Mouse (Mus musculus) heart, embryonic 10.5 days (tissue): Measurements from ENCODE around the gene Srm. TPM values are rescaled to one million over a fixed set of nuclear protein-coding genes. Genes with fewer than 3 reads are reported as not detected.

ENCODE experiments used
- DNase-seq: peaks from one replicate; pipeline ENCODE4 v3.0.0-alpha.2; 2017; ENCODE audit warnings: low spot score
- H3K27ac ChIP-seq: fragments of 300-500 bp; sonication (generic); 2 replicates; pipeline ENCODE4 v1.5.1; 2016; ENCODE audit warnings: mild to moderate bottlenecking
- H3K27me3 ChIP-seq: fragments of 300-500 bp; sonication (generic); 2 replicates; pipeline ENCODE4 v1.6.1; 2016; ENCODE audit warnings: mild to moderate bottlenecking; ENCODE audit not compliant: poor library complexity, insufficient read depth, severe bottlenecking
- H3K36me3 ChIP-seq: fragments of 300-500 bp; sonication (generic); 2 replicates; pipeline ENCODE4 v1.6.1; 2016; ENCODE audit warnings: mild to moderate bottlenecking, moderate library complexity
- H3K4me1 ChIP-seq: fragments of 300-500 bp; sonication (generic); 2 replicates; pipeline ENCODE4 v1.6.1; 2016; ENCODE audit warnings: mild to moderate bottlenecking
- H3K4me3 ChIP-seq: fragments of 300-500 bp; sonication (generic); 2 replicates; pipeline ENCODE4 v1.5.1; 2016; ENCODE audit warnings: mild to moderate bottlenecking, moderate library complexity
- H3K9me3 ChIP-seq: fragments of 300-500 bp; sonication (generic); 2 replicates; pipeline ENCODE4 v1.6.1; 2016; ENCODE audit warnings: mild to moderate bottlenecking, moderate library complexity
- WGBS: fragments of 180-500 bp; shearing (Covaris S2); methylation state at CpG from one replicate; pipeline ENCODE4 v1.1.7; 2016; 5-methylcytosine and 5-hydroxymethylcytosine counted together
- polyA plus RNA-seq: library from polyadenylated mRNA; unstranded; fragments of >200 nt; fragmentation: Nextera tagmentation; extraction: Ambion mirVana; gene quantifications from 2 replicates; pipeline ENCODE4 v1.2.1, GENCODE M21; 2016

Gene Srm
- polyA plus RNA-seq, result 197 and 306 TPM in 2 replicates

DNA sequence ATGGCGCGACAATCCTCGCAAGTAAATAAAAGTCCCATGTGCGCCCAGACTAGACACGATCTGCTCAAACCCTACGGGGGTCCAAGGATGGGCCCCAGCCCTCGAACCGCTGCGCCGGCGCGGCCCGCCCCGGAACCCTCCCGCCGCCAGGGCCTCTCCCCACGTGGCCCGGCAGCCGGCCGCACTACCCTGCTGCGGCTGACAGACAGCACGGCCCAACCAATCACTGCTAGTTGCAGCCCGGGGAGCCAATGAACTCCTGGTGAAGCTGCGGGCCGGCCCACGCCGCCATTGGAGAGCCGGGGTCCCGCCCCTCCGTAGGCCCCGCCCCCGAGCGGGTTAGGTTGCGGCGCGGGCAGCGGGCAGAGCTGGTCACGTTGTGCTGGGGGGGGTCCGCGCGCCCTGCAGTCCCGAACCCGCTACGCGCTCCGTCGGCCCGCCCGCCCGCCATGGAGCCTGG is at the start of gene Srm:
Gene Srm, plus strand, starts transcription at position 333 of the 460 bp plus-strand sequence.
- Histone ChIP-seq H3K36me3 (peaks cover 38% of the 10 kb centered on the region), H3K9me3 (no peaks in the 10 kb centered on the region), H3K4me1 (peaks cover 25% of the 10 kb centered on the region), H3K27ac (peak within 1 kb of the TSS; percentile 89), H3K27me3 (no peaks in the 10 kb centered on the region), H3K4me3 (peak within 1 kb of the TSS; percentile 76)
- under 1% methylated on average over 39 of the region's 50 CpGs for WGBS
- peak; percentile 99 for DNase-seq

DNA sequence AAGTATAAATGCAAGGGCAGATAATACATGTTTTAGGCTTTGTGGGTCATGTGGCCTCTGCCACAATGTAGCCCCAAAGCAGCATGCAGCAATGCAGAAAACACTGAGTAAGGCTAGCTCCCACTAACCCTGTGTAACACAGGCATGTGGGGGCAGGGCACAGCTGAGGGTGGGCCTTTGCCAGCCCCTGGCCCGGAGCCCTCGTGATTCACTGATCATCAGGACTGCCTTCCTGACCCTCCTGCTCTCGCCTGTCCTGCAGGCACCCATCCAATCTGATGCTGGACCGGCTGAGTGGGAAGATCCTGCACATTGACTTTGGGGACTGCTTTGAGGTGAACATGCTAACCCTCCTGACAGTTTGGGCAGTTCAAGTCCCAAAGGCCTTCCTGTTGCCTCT is 42.2 kb upstream of the Srm start:
- WGBS, result 87% methylated on average over 4 of the region's 4 CpGs
- DNase-seq, result no peak
- no peak overlapping the region for H3K27ac ChIP-seq
- no peaks in the 10 kb centered on the region for H3K4me1 ChIP-seq
- H3K9me3 ChIP-seq, result no peaks in the 10 kb centered on the region
- peaks cover 92% of the 10 kb centered on the region for H3K36me3 ChIP-seq
- no peaks in the 10 kb centered on the region for H3K27me3 ChIP-seq
- no peak overlapping the region for H3K4me3 ChIP-seq

DNA sequence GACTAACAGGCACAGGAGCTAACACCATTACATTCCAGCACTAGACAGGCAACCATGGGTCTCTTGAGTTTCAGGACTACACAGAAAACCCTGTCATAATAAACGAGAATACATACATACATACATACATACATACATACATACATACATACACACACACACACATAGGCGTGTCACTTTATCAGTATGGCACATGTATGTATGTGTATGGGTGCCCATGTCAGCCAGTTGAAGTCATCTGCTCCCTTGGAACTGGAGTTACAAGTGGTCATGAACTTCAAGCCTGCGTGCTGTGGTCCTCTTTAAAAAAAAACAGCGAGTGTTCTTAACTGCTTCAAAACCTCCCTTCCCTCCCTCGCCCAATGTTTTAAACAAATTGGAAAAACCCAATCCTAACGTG is 33.5 kb upstream of the Srm start:
- WGBS, result 26% methylated on average over 6 of the region's 6 CpGs
- DNase-seq, result no peak
- Histone ChIP-seq H3K4me1 (peaks cover 9% of the 10 kb centered on the region), H3K27me3 (no peaks in the 10 kb centered on the region), H3K36me3 (peaks cover 75% of the 10 kb centered on the region), H3K4me3 (peak overlapping the region; percentile 87), H3K9me3 (no peaks in the 10 kb centered on the region), H3K27ac (peak overlapping the region; percentile 99)

DNA sequence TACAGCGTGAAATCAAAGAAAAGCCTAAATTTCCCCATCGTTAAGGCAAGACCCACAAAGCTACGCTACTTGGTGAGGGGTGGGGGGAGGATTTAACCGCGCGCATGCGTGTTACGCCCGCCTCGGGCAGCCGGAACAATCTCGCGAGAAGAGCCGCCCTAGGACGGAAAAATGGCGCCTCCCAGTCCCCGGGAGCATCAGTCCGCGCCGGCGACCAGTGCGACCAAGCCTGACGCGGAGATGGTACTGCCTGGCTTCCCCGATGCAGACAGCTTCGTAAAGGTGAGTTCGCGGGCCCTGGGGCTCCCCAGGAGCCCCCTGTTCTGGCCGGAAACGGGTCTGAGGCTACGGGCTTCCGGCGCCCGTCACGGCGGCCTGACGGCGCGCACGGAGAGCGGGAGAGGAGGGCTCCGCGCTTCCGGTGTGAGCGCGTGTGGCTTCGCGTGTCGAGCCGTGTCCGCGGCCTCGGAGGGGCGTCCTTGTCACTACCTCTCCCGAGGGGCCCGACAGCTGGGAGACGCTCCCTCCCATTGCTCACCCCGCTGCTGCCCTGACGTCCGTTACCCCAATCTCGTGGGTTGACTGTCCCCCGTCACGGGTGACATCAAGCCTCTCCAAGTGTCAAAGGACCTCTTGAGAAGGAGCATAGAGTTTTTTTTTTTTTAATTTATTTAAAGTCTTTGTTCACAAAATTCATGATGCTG is 32.9 kb upstream of the Srm start, which contains the start of gene Exosc10:
Gene Exosc10, plus strand, starts transcription at position 133 of the 704 bp plus-strand sequence.
- Histone ChIP-seq H3K9me3 (no peaks in the 10 kb centered on the region), H3K4me1 (peaks cover 9% of the 10 kb centered on the region), H3K27ac (peak within 1 kb of the TSS; percentile 99), H3K36me3 (peaks cover 75% of the 10 kb centered on the region), H3K27me3 (no peaks in the 10 kb centered on the region), H3K4me3 (peak within 1 kb of the TSS; percentile 87)
- DNase-seq, result peak; percentile 93
- under 1% methylated on average over 63 of the region's 63 CpGs for WGBS

DNA sequence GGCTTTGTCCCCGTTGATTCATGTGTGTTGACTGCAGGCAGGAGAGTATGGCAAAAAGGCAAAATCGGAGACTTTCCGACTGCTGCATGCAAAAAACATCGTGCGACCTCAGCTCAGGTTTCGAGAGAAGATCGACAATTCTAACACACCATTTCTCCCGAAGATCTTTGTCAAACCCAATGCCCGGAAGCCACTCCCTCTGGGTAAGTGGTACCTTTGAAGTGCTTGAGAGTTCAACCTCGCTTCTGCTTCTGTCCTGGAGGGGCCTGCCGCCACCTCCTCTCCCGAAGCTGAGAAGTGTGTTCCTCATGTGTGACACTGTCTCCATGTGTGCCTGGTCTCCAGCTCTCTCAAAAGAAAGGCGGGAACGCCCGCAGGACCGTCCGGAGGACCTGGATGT is 28.6 kb upstream of the Srm start:
- WGBS, result 92% methylated on average over 17 of the region's 17 CpGs
- DNase-seq, result no peak
- no peaks in the 10 kb centered on the region for H3K27me3 ChIP-seq
- peaks cover 82% of the 10 kb centered on the region for H3K36me3 ChIP-seq
- peaks cover 9% of the 10 kb centered on the region for H3K4me1 ChIP-seq
- no peaks in the 10 kb centered on the region for H3K9me3 ChIP-seq
- H3K4me3 ChIP-seq, result no peak overlapping the region
- H3K27ac ChIP-seq, result no peak overlapping the region

DNA sequence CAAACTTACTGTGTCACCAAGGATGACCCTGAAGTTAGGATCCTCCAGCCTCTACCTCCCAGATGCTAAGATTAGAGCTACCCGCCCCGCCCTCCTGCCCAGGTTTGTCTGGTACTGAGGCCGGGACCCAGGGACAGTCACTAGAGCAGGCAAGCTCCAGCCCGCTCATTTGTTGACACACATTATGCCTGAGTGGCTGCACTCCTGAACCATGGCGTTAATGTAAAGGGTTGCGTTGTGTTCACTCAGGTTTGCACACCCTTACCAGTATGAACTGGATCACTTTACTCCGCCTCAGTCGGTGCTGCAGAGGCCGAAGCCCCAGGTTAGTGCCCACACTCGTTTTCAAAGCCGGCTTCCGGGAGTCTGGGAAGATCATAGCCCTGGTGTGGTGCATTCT is 27.7 kb upstream of the Srm start:
- H3K4me1 ChIP-seq, result peaks cover 6% of the 10 kb centered on the region
- 96% methylated on average over 12 of the region's 12 CpGs for WGBS
- no peaks in the 10 kb centered on the region for H3K9me3 ChIP-seq
- H3K27ac ChIP-seq, result no peak overlapping the region
- no peaks in the 10 kb centered on the region for H3K27me3 ChIP-seq
- DNase-seq, result no peak
- H3K4me3 ChIP-seq, result no peak overlapping the region
- H3K36me3 ChIP-seq, result peaks cover 91% of the 10 kb centered on the region

DNA sequence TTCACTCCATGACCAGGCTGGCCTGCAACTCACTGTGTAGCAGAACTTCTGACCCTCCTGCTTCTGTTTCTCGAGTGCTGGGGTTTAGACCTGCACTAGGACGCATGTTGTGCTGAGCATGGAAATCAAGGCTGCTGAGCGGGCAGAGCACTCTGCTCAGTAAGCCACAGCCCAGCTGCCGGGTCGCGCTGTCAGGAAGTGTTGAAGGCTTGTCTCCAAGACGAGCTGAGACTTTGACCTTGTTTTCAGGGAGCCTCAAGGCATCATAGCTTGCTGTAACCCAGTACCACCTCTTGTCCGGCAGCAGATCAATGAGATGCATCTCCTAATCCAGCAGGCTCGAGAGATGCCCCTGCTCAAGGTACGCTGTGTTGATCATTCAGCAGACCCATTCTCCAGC is 21.2 kb upstream of the Srm start:
- 87% methylated on average over 10 of the region's 10 CpGs for WGBS
- Histone ChIP-seq H3K36me3 (peaks cover 98% of the 10 kb centered on the region), H3K27ac (no peak overlapping the region), H3K27me3 (no peaks in the 10 kb centered on the region), H3K4me3 (no peak overlapping the region), H3K9me3 (no peaks in the 10 kb centered on the region), H3K4me1 (no peaks in the 10 kb centered on the region)
- no peak for DNase-seq

DNA sequence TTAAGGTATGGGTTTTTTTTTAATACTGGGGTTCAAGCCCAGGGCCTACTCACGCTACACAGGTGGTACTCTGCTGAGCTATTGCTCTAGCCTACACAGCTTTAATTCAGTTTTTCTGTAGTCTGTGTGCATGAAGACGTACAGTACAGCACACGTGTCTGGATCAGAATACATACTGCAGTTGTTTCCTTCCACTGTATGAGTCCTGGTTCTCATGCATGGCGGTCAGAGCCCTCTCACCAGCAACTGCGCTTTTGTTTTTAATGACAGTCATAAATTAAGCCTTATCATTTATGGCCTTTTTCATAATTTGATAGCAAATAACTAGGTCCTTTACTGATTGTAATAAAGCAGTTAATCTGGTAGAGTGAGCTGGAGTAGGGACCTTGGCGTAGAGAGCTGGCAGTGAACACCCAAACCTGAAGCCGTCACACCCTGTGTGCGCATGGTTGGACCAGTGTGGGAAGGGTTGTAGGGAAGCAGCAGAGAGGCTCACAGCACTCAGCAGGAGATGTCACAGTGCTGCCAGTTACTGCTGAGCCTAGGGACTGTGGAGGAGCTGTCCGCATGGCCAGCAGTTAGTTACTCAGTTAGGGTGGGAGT is 20.5 kb upstream of the Srm start:
- H3K27me3 ChIP-seq, result no peaks in the 10 kb centered on the region
- no peaks in the 10 kb centered on the region for H3K4me1 ChIP-seq
- peaks cover 98% of the 10 kb centered on the region for H3K36me3 ChIP-seq
- no peak overlapping the region for H3K27ac ChIP-seq
- no peaks in the 10 kb centered on the region for H3K9me3 ChIP-seq
- no peak overlapping the region for H3K4me3 ChIP-seq
- DNase-seq, result no peak
- 95% methylated on average over 9 of the region's 9 CpGs for WGBS

DNA sequence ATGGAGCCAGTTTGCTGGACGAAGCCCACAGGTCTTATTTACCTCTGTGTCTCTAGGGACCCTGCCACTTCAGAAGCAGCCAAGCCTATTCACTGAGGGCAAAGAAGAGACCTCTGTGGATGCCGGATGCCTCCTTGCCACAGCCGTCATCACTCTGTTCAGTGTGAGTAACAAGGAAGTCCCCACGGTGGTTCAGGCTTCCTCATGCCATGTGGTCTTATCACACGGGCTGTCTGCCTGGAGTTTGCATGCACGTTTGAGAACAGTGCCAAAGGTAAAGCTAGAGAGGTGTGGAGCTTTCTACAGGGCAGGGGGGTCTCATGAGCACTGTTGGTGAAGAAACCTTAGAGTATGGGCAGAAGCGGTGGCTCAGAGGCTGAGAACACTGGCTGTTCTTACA is 18.1 kb upstream of the Srm start:
- 80% methylated on average over 7 of the region's 7 CpGs for WGBS
- Histone ChIP-seq H3K27ac (no peak overlapping the region), H3K36me3 (peaks cover 98% of the 10 kb centered on the region), H3K9me3 (no peaks in the 10 kb centered on the region), H3K4me1 (no peaks in the 10 kb centered on the region), H3K27me3 (no peaks in the 10 kb centered on the region), H3K4me3 (no peak overlapping the region)
- DNase-seq, result no peak

DNA sequence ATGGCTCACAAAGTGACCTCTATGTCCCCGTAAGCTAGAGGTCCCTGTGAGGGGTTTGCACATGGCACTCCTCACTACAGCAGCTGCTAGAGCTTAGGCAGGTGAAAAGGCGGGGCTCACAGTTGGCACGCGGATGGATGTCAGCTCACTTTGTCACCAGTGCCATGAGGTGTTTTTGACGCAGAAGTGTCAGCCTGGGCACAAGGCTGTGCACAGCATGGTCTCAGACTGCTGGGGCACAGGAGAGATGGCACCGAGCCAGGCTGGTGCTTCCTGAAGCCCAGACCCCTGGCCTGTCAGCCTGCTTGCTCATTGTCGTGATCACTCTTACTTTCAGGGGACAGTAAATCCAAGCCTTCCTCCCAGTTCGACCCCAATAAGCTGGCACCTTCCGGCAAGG is 10.5 kb upstream of the Srm start:
- no peaks in the 10 kb centered on the region for H3K9me3 ChIP-seq
- no peak for DNase-seq
- WGBS, result 88% methylated on average over 9 of the region's 9 CpGs
- H3K27me3 ChIP-seq, result no peaks in the 10 kb centered on the region
- no peak overlapping the region for H3K27ac ChIP-seq
- H3K36me3 ChIP-seq, result peaks cover 79% of the 10 kb centered on the region
- H3K4me3 ChIP-seq, result no peak overlapping the region
- peaks cover 18% of the 10 kb centered on the region; the same call in 1 of the 2 replicates for H3K4me1 ChIP-seq

DNA sequence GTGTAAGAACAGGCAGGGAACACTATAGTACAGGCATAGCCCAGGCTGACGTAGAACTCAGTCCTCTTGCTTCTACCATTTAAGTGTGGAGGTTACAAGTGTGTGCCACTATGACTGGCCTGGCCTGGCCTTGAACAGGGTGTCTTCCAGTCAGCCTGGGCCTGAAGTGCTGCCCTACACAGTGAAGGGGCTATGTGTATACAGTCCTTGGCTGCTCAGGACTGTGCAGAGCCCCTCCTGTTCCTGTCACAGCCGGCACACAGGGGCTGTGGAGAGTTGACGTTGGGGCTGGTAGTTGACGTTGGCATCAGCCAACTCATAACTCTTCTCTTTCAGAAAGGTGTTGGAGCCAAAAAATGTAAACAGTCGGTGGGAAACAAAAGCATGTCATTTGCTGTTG is 9.9 kb upstream of the Srm start:
- peaks cover 18% of the 10 kb centered on the region; the same call in 1 of the 2 replicates for H3K4me1 ChIP-seq
- WGBS, result 90% methylated on average over 5 of the region's 5 CpGs
- H3K4me3 ChIP-seq, result no peak overlapping the region
- no peaks in the 10 kb centered on the region for H3K27me3 ChIP-seq
- H3K36me3 ChIP-seq, result peaks cover 73% of the 10 kb centered on the region
- DNase-seq, result no peak
- H3K9me3 ChIP-seq, result no peaks in the 10 kb centered on the region
- no peak overlapping the region for H3K27ac ChIP-seq

DNA sequence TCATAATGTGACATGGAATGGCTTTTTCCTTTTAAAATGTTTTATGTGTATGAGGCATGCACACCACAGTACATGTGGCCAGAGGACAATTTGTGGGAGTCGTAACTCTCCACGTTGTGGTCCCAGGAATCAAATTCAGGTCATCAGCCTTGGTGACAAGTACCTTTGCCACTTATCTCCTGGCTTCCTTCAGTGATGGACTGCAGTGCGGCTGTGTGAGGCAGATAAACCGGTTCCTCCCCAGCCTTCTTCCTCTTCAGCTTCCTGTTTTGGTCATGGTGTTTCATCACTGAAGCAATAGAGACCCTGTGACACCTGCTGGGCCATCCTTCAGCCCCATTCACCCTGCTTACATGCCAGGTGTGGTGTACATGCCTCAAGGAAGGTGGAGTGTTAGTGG is 8.0 kb upstream of the Srm start:
- Histone ChIP-seq H3K27ac (no peak overlapping the region), H3K27me3 (no peaks in the 10 kb centered on the region), H3K36me3 (peaks cover 54% of the 10 kb centered on the region), H3K4me1 (peaks cover 18% of the 10 kb centered on the region; the same call in 1 of the 2 replicates), H3K4me3 (no peak overlapping the region), H3K9me3 (no peaks in the 10 kb centered on the region)
- no peak for DNase-seq
- 35% methylated on average over 4 of the region's 4 CpGs for WGBS

DNA sequence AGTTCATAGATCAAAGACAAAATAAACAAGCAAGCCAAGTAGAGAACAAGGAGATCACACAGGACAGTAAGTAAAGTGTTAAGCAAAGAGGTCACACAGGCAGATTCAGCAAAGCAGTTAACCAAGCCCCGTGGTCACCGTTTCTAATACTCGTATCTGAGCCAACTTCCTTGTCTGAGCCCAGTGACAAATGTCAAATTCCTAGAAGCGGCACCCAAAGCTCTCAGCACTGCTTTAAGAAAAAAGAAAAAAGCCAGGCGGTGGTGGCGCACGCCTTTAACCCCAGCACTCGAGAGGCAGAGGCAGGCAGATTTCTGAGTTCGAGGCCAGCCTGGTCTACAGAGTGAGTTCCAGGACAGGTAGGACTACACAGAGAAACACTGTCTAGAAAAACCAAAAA is 4.7 kb upstream of the Srm start:
- Histone ChIP-seq H3K27me3 (no peaks in the 10 kb centered on the region), H3K4me1 (peaks cover 23% of the 10 kb centered on the region), H3K27ac (no peak overlapping the region), H3K4me3 (no peak overlapping the region), H3K36me3 (peaks cover 21% of the 10 kb centered on the region), H3K9me3 (no peaks in the 10 kb centered on the region)
- no peak for DNase-seq
- WGBS, result 74% methylated on average over 9 of the region's 9 CpGs
